Mouse (Mus musculus): ENCODE data around the gene Zfp382.

GRCm38 (mm10) chr7:30086524-30086923, 35.2 kb upstream of the Zfp382 start:
- TF ChIP-seq EP300 (IDR thresholded peaks at IDR 0.05; ENCODE audit: low read depth) (no peak), CTCF (IDR thresholded peaks at IDR 0.05; ENCODE audit: low read depth) (no peak)
